Mouse (Mus musculus) testis, adult 10 weeks (tissue): ENCODE data around the gene Hecw2. TPM values are rescaled to one million over a fixed set of nuclear protein-coding genes. Genes with fewer than 3 reads are reported as not detected.

Source experiments
- polyA plus RNA-seq: library from polyadenylated mRNA; stranded (reverse); fragments of 350-450 nt; fragmentation: Illumina TruSeq; extraction: RNeasy Lipid Tissue Mini Kit (QIAGEN cat#74804); gene quantifications from one replicate; pipeline ENCODE4 v1.2.3, GENCODE M21; 2014; ENCODE audit warnings: low read depth, low replicate concordance

The Hecw2 gene
- polyA plus RNA-seq, result 3.1 TPM

GRCm38 (mm10) chr1:54194954-54195305 lies at the start of gene Hecw2:
Hecw2 (minus strand) TSS chr1:54195168.

GRCm38 (mm10) chr1:53784721-53785418 lies 410.1 kb downstream of the Hecw2 start, which contains the start of gene Stk17b:
Stk17b (minus strand) TSS chr1:53785224.

Other genes starting within 250 kb of the Hecw2 start
- gene Ccdc150, start 55.5 kb upstream of the Hecw2 start, polyA plus RNA-seq, result 194 TPM
- 28.3 TPM for gene Gtf3c3, start 243.8 kb upstream of the Hecw2 start, polyA plus RNA-seq